Mouse (Mus musculus) heart, embryonic 16.5 days (tissue): ENCODE results near the gene Acvr1. TPM values are rescaled to one million over a fixed set of nuclear protein-coding genes. Genes with fewer than 3 reads are reported as not detected.

Source experiments
- ATAC-seq: fragments of 200-750 bp; cut with Nextera tagmentation; replicated peaks from 2 replicates; pipeline ENCODE4 v1.8.0; 2017; ENCODE audit warnings: moderate number of reproducible peaks; ENCODE audit not compliant: insufficient read depth, low FRiP score; ENCODE audit errors: extremely low read depth
- H3K27ac ChIP-seq: fragments of 300-500 bp; sonication (generic); 2 replicates; pipeline ENCODE4 v1.5.1; 2014; ENCODE audit warnings: mild to moderate bottlenecking, low read length, control low read depth, moderate library complexity
- H3K27me3 ChIP-seq: fragments of 300-500 bp; sonication (generic); 2 replicates; pipeline ENCODE4 v1.6.1; 2014; ENCODE audit warnings: low read length, mixed read lengths; ENCODE audit not compliant: control insufficient read depth, insufficient read depth
- H3K36me3 ChIP-seq: fragments of 300-500 bp; sonication (generic); 2 replicates; pipeline ENCODE4 v1.6.1; 2014; ENCODE audit not compliant: control insufficient read depth, insufficient read depth
- H3K4me1 ChIP-seq: fragments of 300-500 bp; sonication (generic); 2 replicates; pipeline ENCODE4 v1.6.1; 2014; ENCODE audit warnings: low read length, mixed read lengths; ENCODE audit not compliant: control insufficient read depth, insufficient read depth
- H3K4me2 ChIP-seq: fragments of 300-500 bp; sonication (generic); 2 replicates; pipeline ENCODE4 v1.6.1; 2014; ENCODE audit warnings: low read depth, mild to moderate bottlenecking, control low read depth, low read length
- H3K4me3 ChIP-seq: fragments of 300-500 bp; sonication (generic); 2 replicates; pipeline ENCODE4 v1.5.1; 2014; ENCODE audit warnings: mild to moderate bottlenecking, control low read depth, low read length
- H3K9ac ChIP-seq: fragments of 300-500 bp; sonication (generic); 2 replicates; pipeline ENCODE4 v1.6.1; 2014; ENCODE audit warnings: low read length, control low read depth
- H3K9me3 ChIP-seq: fragments of 300-500 bp; sonication (generic); replicated peaks from 2 replicates; pipeline ENCODE4 v1.6.1; 2016; ENCODE audit warnings: low read length; ENCODE audit not compliant: control insufficient read depth
- WGBS: fragments of 180-500 bp; shearing (Covaris S2); extraction: QIAGEN DNeasy Blood & Tissue Kit; methylation state at CpG from one replicate; pipeline ENCODE4 v1.1.7; 2014; 5-methylcytosine and 5-hydroxymethylcytosine counted together
- polyA plus RNA-seq: library from polyadenylated mRNA; unstranded; fragments of >200 nt; fragmentation: Nextera tagmentation; extraction: Ambion mirVana; gene quantifications from 2 replicates; pipeline ENCODE4 v1.2.1, GENCODE M21; 2015

Gene Acvr1
- polyA plus RNA-seq, 1 experiment from 2014 or later: 8.0 TPM

GRCm38 (mm10) chr2:58548943-58549342 is 18.0 kb downstream of the Acvr1 start:
- Histone ChIP-seq H3K9me3 (no peaks in the 10 kb centered on the region), H3K4me3 (no peak overlapping the region), H3K9ac (no peak overlapping the region), H3K4me2 (no peak overlapping the region), H3K27me3 (no peaks in the 10 kb centered on the region), H3K36me3 (no peaks in the 10 kb centered on the region), H3K4me1 (peaks cover 50% of the 10 kb centered on the region), H3K27ac (no peak overlapping the region)
- ATAC-seq: no peak
- WGBS: 52% methylated on average over 7 of the region's 7 CpGs

GRCm38 (mm10) chr2:58546264-58546663 is 20.7 kb downstream of the Acvr1 start:
- no peak overlapping the region for H3K27ac ChIP-seq
- H3K4me3 ChIP-seq: no peak overlapping the region
- ATAC-seq: no peak
- 88% methylated on average over 7 of the region's 7 CpGs for WGBS
- no peak overlapping the region for H3K4me2 ChIP-seq
- no peaks in the 10 kb centered on the region for H3K36me3 ChIP-seq
- no peak overlapping the region for H3K9ac ChIP-seq
- H3K27me3 ChIP-seq: no peaks in the 10 kb centered on the region
- H3K4me1 ChIP-seq: peaks cover 32% of the 10 kb centered on the region
- H3K9me3 ChIP-seq: no peaks in the 10 kb centered on the region

GRCm38 (mm10) chr2:58544368-58544767 is 22.6 kb downstream of the Acvr1 start:
- H3K27me3 ChIP-seq: no peaks in the 10 kb centered on the region
- H3K27ac ChIP-seq: no peak overlapping the region
- H3K4me2 ChIP-seq: no peak overlapping the region
- H3K4me3 ChIP-seq: no peak overlapping the region
- H3K36me3 ChIP-seq: no peaks in the 10 kb centered on the region
- H3K9me3 ChIP-seq: no peaks in the 10 kb centered on the region
- no peak overlapping the region for H3K9ac ChIP-seq
- 26% methylated on average over 6 of the region's 6 CpGs for WGBS
- peaks cover 20% of the 10 kb centered on the region for H3K4me1 ChIP-seq
- no peak for ATAC-seq

GRCm38 (mm10) chr2:58543252-58543651 is 23.7 kb downstream of the Acvr1 start:
- Histone ChIP-seq H3K9ac (no peak overlapping the region), H3K36me3 (no peaks in the 10 kb centered on the region), H3K4me2 (no peak overlapping the region), H3K4me3 (no peak overlapping the region), H3K4me1 (peaks cover 20% of the 10 kb centered on the region), H3K27me3 (no peaks in the 10 kb centered on the region), H3K27ac (no peak overlapping the region), H3K9me3 (no peaks in the 10 kb centered on the region)
- ATAC-seq: no peak
- WGBS: 88% methylated on average over 5 of the region's 5 CpGs

- no peaks in the 10 kb centered on the region for H3K9me3 ChIP-seq
- H3K4me3 ChIP-seq: no peak overlapping the region
- H3K36me3 ChIP-seq: peaks cover 2% of the 10 kb centered on the region; the same call in 1 of the 2 replicates
- no peak overlapping the region for H3K9ac ChIP-seq
- WGBS: 90% methylated on average over 6 of the region's 6 CpGs
- H3K4me1 ChIP-seq: peaks cover 57% of the 10 kb centered on the region
- no peaks in the 10 kb centered on the region for H3K27me3 ChIP-seq
- no peak for ATAC-seq
- H3K4me2 ChIP-seq: no peak overlapping the region
- H3K27ac ChIP-seq: no peak overlapping the region
Measured at GRCm38 (mm10) chr2:58538196-58538595, 28.8 kb downstream of the Acvr1 start.

GRCm38 (mm10) chr2:58536796-58537195 is 30.2 kb downstream of the Acvr1 start:
- H3K4me2 ChIP-seq: no peak overlapping the region
- 85% methylated on average over 3 of the region's 3 CpGs for WGBS
- no peak overlapping the region for H3K4me3 ChIP-seq
- peaks cover 69% of the 10 kb centered on the region for H3K4me1 ChIP-seq
- no peaks in the 10 kb centered on the region for H3K27me3 ChIP-seq
- peaks cover 2% of the 10 kb centered on the region; the same call in 1 of the 2 replicates for H3K36me3 ChIP-seq
- no peak for ATAC-seq
- no peak overlapping the region for H3K27ac ChIP-seq
- H3K9ac ChIP-seq: no peak overlapping the region
- H3K9me3 ChIP-seq: no peaks in the 10 kb centered on the region

GRCm38 (mm10) chr2:58535233-58535632 is 31.7 kb downstream of the Acvr1 start:
- no peak for ATAC-seq
- H3K4me2 ChIP-seq: peak overlapping the region; percentile 17; the same call in 1 of the 2 replicates
- H3K9me3 ChIP-seq: no peaks in the 10 kb centered on the region

GRCm38 (mm10) chr2:58534379-58534778 is 32.6 kb downstream of the Acvr1 start:
- peaks cover 86% of the 10 kb centered on the region for H3K4me1 ChIP-seq
- no peaks in the 10 kb centered on the region for H3K9me3 ChIP-seq
- 66% methylated on average over 4 of the region's 4 CpGs for WGBS
- peaks cover 2% of the 10 kb centered on the region; the same call in 1 of the 2 replicates for H3K36me3 ChIP-seq
- H3K4me2 ChIP-seq: no peak overlapping the region
- H3K9ac ChIP-seq: no peak overlapping the region
- no peak overlapping the region for H3K4me3 ChIP-seq
- no peaks in the 10 kb centered on the region for H3K27me3 ChIP-seq
- H3K27ac ChIP-seq: peak overlapping the region; percentile 73
- no peak for ATAC-seq

More at GRCm38 (mm10) chr2:58535233-58535632, 31.7 kb downstream of the Acvr1 start:
- no peak overlapping the region for H3K4me3 ChIP-seq
- WGBS: 36% methylated on average over 8 of the region's 8 CpGs
- no peaks in the 10 kb centered on the region for H3K27me3 ChIP-seq
- H3K4me1 ChIP-seq: peaks cover 81% of the 10 kb centered on the region
- H3K36me3 ChIP-seq: peaks cover 2% of the 10 kb centered on the region; the same call in 1 of the 2 replicates
- H3K27ac ChIP-seq: peak overlapping the region; percentile 41
- no peak overlapping the region for H3K9ac ChIP-seq

- no peak overlapping the region for H3K4me3 ChIP-seq
Measured at GRCm38 (mm10) chr2:58533521-58534001, 33.4 kb downstream of the Acvr1 start.

More at GRCm38 (mm10) chr2:58533521-58534001, 33.4 kb downstream of the Acvr1 start:
- H3K36me3 ChIP-seq: peaks cover 2% of the 10 kb centered on the region; the same call in 1 of the 2 replicates
- H3K9ac ChIP-seq: no peak overlapping the region
- WGBS: 30% methylated on average over 7 of the region's 7 CpGs
- no peaks in the 10 kb centered on the region for H3K9me3 ChIP-seq
- H3K4me2 ChIP-seq: peak overlapping the region; percentile 7; the same call in 1 of the 2 replicates
- H3K27ac ChIP-seq: peak overlapping the region; percentile 73
- ATAC-seq: no peak
- H3K27me3 ChIP-seq: no peaks in the 10 kb centered on the region
- peaks cover 86% of the 10 kb centered on the region for H3K4me1 ChIP-seq
